Mouse (Mus musculus): Measurements from ENCODE around the gene Gm5773. TPM values are rescaled to one million over a fixed set of nuclear protein-coding genes. Genes with fewer than 3 reads are reported as not detected.

Gene Gm5773
- not detected for polyA plus RNA-seq (2017; shearing (Covaris generic))

GRCm38 (mm10) chr3:93772700-93773099, at the start of gene Gm5773:
Gm5773 (plus strand) TSS chr3:93773000.

GRCm38 (mm10) chr3:93796098-93796497, 23.3 kb downstream of the Gm5773 start, which contains the start of gene Tdpoz4:
Tdpoz4 (plus strand) TSS chr3:93796398.

Other genes with a start within 250 kb of the Gm5773 start
- gene S100a10, start 217.9 kb upstream of the Gm5773 start, polyA plus RNA-seq (2017; shearing (Covaris generic)): 1,518 TPM
- not detected for gene Tdpoz2, start 120.3 kb upstream of the Gm5773 start, polyA plus RNA-seq (2017; shearing (Covaris generic))
- gene Tdpoz1, start 96.7 kb upstream of the Gm5773 start, polyA plus RNA-seq (2017; shearing (Covaris generic)): not detected
- gene Gm37596, start 79.9 kb upstream of the Gm5773 start, polyA plus RNA-seq (2017; shearing (Covaris generic)): not detected
- gene Tdpoz4, start 23.4 kb downstream of the Gm5773 start, polyA plus RNA-seq (2017; shearing (Covaris generic)): not detected
- gene Tdpoz3, start 53.0 kb downstream of the Gm5773 start, polyA plus RNA-seq (2017; shearing (Covaris generic)): not detected
- gene Gm9117, start 170.5 kb downstream of the Gm5773 start, polyA plus RNA-seq (2017; shearing (Covaris generic)): not detected
- gene Tdpoz5, start 188.3 kb downstream of the Gm5773 start, polyA plus RNA-seq (2017; shearing (Covaris generic)): not detected

All from activated CD4-positive, CD25-positive, alpha-beta regulatory T cell, adult 9 weeks (primary cell).